Mouse (Mus musculus): Measurements from ENCODE around the gene Ifitm5. TPM values are rescaled to one million over a fixed set of nuclear protein-coding genes. Genes with fewer than 3 reads are reported as not detected.

Gene Ifitm5
- polyA plus RNA-seq, 1 experiment: 1.7 TPM

DNA sequence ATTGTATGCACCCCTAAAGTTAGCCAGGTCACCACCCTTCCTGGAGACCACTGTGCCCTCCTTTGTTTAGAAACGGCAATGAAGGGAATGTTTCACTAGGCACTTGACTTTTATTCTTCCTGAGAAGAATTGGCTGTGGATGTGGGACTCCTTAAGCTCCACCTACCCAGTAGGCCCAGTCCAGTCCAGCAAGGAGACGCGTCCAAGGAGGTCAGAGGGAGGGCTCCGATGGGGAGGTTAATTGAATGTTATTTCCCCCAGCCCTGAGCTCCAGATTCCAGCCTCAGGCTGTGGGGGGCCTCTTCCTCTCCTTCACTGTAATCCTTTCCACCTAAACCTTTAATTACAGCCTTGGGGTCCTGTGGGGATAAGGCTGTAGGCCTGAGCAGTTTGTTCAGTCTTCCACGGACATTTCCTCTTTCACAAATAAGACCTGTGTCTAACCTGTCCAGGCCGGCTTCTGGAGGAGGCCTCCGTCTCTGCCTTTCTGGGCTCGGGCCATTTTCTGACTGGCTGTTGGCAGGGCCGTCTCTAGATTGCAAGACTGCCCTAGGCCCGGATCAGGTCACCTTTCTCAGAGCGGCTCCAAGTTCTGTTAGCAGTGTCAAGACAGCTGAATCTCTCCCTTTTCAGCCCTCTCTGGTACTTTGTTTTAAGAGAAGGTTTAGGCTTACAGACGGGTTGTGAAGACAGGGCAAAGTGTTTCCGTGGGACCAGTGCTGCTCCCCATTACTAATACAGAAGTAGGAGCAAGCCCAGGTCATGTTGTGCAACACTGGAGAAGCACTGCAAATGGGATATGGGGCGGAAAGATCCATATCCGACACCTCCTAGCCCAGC lies 47.8 kb downstream of the Ifitm5 start:
- no peak for DNase-seq (ENCODE audit: low read depth)

DNA sequence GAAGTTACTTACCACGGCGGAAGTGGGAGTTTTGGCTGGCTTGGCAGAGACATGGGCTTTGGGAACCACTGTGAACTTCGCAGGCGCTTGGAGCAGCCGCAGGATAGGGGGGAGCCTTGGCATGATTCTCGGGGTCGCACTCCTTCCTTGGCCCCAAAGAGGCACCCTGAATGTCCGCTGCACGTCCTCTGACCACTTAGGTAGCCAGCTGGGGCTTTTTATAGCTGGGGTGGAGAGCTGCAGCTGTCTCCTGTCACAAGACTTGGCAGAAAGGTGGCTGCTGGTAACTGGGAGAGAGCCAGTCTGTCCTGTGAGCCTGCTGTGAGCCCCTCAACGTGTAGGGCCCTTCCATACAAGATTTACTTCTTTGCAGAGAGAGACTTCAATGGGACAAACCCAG lies 49.9 kb downstream of the Ifitm5 start, which contains the start of gene Cox8b:
Cox8b (minus strand) TSS at position 227 of the 400 bp plus-strand sequence.
- DNase-seq (ENCODE audit: low read depth): no peak

DNA sequence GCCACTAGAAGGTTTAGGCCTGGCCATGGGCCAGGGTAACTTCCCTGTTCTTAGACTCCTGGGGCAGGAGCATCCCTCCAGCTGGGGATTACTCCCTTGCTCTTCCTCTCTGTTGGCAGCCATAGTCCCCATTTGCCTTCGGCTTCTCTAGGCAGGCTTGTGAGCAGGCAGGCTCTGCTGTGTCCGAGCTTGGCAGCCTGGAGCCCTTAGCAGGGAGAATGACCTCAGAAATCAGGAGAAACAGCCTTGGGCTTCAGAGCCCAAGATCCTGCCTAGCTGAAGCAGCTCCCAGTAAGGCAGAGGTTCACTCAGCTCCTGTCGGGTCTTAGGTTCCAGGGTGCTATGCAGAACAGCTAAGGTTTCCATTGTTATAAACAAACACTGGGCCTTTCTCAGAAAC lies 51.0 kb downstream of the Ifitm5 start:
- no peak for DNase-seq (ENCODE audit: low read depth)

Other genes starting within 250 kb of the Ifitm5 start
- 82.4 and 284 TPM in 2 replicates for gene Cyp2e1, start 186.6 kb downstream of the Ifitm5 start, polyA plus RNA-seq (2012; rRNA removed)
- 0.68 and 1.2 TPM in 2 replicates for gene Syce1, start 162.4 kb downstream of the Ifitm5 start, polyA plus RNA-seq (2012; rRNA removed)
- 0.20 and 0.30 TPM in 2 replicates for gene Zfp941, start 128.1 kb downstream of the Ifitm5 start, polyA plus RNA-seq (2012; rRNA removed)
- 2.0 and 2.1 TPM in 2 replicates for gene Urah, start 115.3 kb downstream of the Ifitm5 start, polyA plus RNA-seq (2012; rRNA removed)
- 1.6 and 1.8 TPM in 2 replicates for gene Scgb1c1, start 104.7 kb downstream of the Ifitm5 start, polyA plus RNA-seq (2012; rRNA removed)
- 0.74 and 1.2 TPM in 2 replicates for gene Odf3, start 102.5 kb downstream of the Ifitm5 start, polyA plus RNA-seq (2012; rRNA removed)
- not detected in 2 replicates for gene Gm45785, start 94.0 kb downstream of the Ifitm5 start, polyA plus RNA-seq (2012; rRNA removed)
- 103 and 117 TPM in 2 replicates for gene Ric8a, start 93.3 kb downstream of the Ifitm5 start, polyA plus RNA-seq (2012; rRNA removed)
- gene Bet1l, start 92.7 kb downstream of the Ifitm5 start, polyA plus RNA-seq (2012; rRNA removed): 32.0 and 40.0 TPM in 2 replicates
- gene Psmd13, start 68.3 kb downstream of the Ifitm5 start, polyA plus RNA-seq (2012; rRNA removed): 68.5 and 81.3 TPM in 2 replicates
- 27.4 and 29.3 TPM in 2 replicates for gene Sirt3, start 68.0 kb downstream of the Ifitm5 start, polyA plus RNA-seq (2012; rRNA removed)
- 12.1 and 40.0 TPM in 2 replicates for gene Cox8b, start 49.8 kb downstream of the Ifitm5 start, polyA plus RNA-seq (2012; rRNA removed)
- gene Nlrp6, start 29.4 kb downstream of the Ifitm5 start, polyA plus RNA-seq (2012; rRNA removed): 1.2 and 2.3 TPM in 2 replicates
- gene Pgghg, start 8.9 kb downstream of the Ifitm5 start, polyA plus RNA-seq (2012; rRNA removed): 25.9 and 33.1 TPM in 2 replicates
- 0.36 and 0.74 TPM in 2 replicates for gene Gm45717, start 5.6 kb upstream of the Ifitm5 start, polyA plus RNA-seq (2012; rRNA removed)
- 841 and 986 TPM in 2 replicates for gene Ifitm2, start 5.7 kb upstream of the Ifitm5 start, polyA plus RNA-seq (2012; rRNA removed)
- 73.9 and 89.5 TPM in 2 replicates for gene Ifitm1, start 16.9 kb upstream of the Ifitm5 start, polyA plus RNA-seq (2012; rRNA removed)
- gene Ifitm3, start 60.5 kb upstream of the Ifitm5 start, polyA plus RNA-seq (2012; rRNA removed): 421 and 433 TPM in 2 replicates
- 10.2 and 16.1 TPM in 2 replicates for gene Ifitm6, start 67.6 kb upstream of the Ifitm5 start, polyA plus RNA-seq (2012; rRNA removed)
- not detected in 2 replicates for gene Gm17387, start 78.8 kb upstream of the Ifitm5 start, polyA plus RNA-seq (2012; rRNA removed)
- gene B4galnt4, start 110.8 kb upstream of the Ifitm5 start, polyA plus RNA-seq (2012; rRNA removed): 7.7 and 8.9 TPM in 2 replicates
- gene Pkp3, start 127.9 kb upstream of the Ifitm5 start, polyA plus RNA-seq (2012; rRNA removed): 21.5 and 23.5 TPM in 2 replicates
- 22.0 and 23.1 TPM in 2 replicates for gene Sigirr, start 150.3 kb upstream of the Ifitm5 start, polyA plus RNA-seq (2012; rRNA removed)
- gene Ano9, start 167.5 kb upstream of the Ifitm5 start, polyA plus RNA-seq (2012; rRNA removed): 4.1 TPM in 2 replicates
- gene Ptdss2, start 172.1 kb upstream of the Ifitm5 start, polyA plus RNA-seq (2012; rRNA removed): 42.3 and 42.8 TPM in 2 replicates
- gene Rnh1, start 222.6 kb upstream of the Ifitm5 start, polyA plus RNA-seq (2012; rRNA removed): 227 and 260 TPM in 2 replicates
- 78.5 and 89.2 TPM in 2 replicates for gene Hras, start 243.7 kb upstream of the Ifitm5 start, polyA plus RNA-seq (2012; rRNA removed)
- 12.7 and 12.9 TPM in 2 replicates for gene Lrrc56, start 243.9 kb upstream of the Ifitm5 start, polyA plus RNA-seq (2012; rRNA removed)

Measured in gonadal fat pad, adult 2 months (tissue).